Mouse (Mus musculus) limb, embryonic 14.5 days (tissue): ENCODE data around the gene Arhgap31. TPM values are rescaled to one million over a fixed set of nuclear protein-coding genes. Genes with fewer than 3 reads are reported as not detected.

Source experiments
- ATAC-seq: fragments of 200-750 bp; cut with Nextera tagmentation; 2 replicates; pipeline ENCODE4 v1.8.0; 2017; ENCODE audit warnings: low read depth, moderate number of reproducible peaks, moderate TSS enrichment; ENCODE audit not compliant: low FRiP score
- DNase-seq: peaks from one replicate; pipeline ENCODE4 v3.0.0-alpha.2; 2015; ENCODE audit warnings: low spot score
- H3K27ac ChIP-seq: fragments of 300-500 bp; sonication (generic); replicated peaks from 2 replicates; pipeline ENCODE4 v1.5.1; 2014; ENCODE audit warnings: low read depth, mild to moderate bottlenecking, low read length, moderate library complexity, mixed read lengths
- H3K27me3 ChIP-seq: fragments of 300-500 bp; sonication (generic); 2 replicates; pipeline ENCODE4 v1.6.1; 2014; ENCODE audit warnings: low read length, mixed read lengths; ENCODE audit not compliant: control insufficient read depth, insufficient read depth
- H3K36me3 ChIP-seq: fragments of 300-500 bp; sonication (generic); 2 replicates; pipeline ENCODE4 v1.6.1; 2014; ENCODE audit warnings: mild to moderate bottlenecking, low read length, moderate library complexity, mixed read lengths; ENCODE audit not compliant: control insufficient read depth, insufficient read depth
- H3K4me1 ChIP-seq: fragments of 300-500 bp; sonication (generic); 2 replicates; pipeline ENCODE4 v1.6.1; 2014; ENCODE audit warnings: antibody characterized with exemption, low read length, mixed read lengths; ENCODE audit not compliant: control insufficient read depth, insufficient read depth
- H3K4me2 ChIP-seq: fragments of 300-500 bp; sonication (generic); replicated peaks from 2 replicates; pipeline ENCODE4 v1.6.1; 2014; ENCODE audit warnings: low read depth, mild to moderate bottlenecking, low read length, moderate library complexity; ENCODE audit not compliant: severe bottlenecking
- H3K4me3 ChIP-seq: fragments of 300-500 bp; sonication (generic); replicated peaks from 2 replicates; pipeline ENCODE4 v1.5.1; 2014; ENCODE audit warnings: low read length
- H3K9ac ChIP-seq: fragments of 300-500 bp; sonication (generic); 2 replicates; pipeline ENCODE4 v1.6.1; 2014; ENCODE audit warnings: mild to moderate bottlenecking, low read depth, low read length, moderate library complexity; ENCODE audit not compliant: severe bottlenecking
- H3K9me3 ChIP-seq: fragments of 300-500 bp; sonication (generic); 2 replicates; pipeline ENCODE4 v1.6.1; 2016; ENCODE audit warnings: low read length; ENCODE audit not compliant: control insufficient read depth
- POLR2A ChIP-seq: fragments of 200-500 bp; IDR thresholded peaks from 2 replicates; pipeline ENCODE4 v1.8.0; 2012; ENCODE audit warnings: inconsistent platforms, mild to moderate bottlenecking, moderate library complexity, borderline replicate concordance; ENCODE audit not compliant: insufficient read depth, insufficient read length; ENCODE audit errors: extremely low read depth
- WGBS: fragments of 180-500 bp; shearing (Covaris S2); extraction: QIAGEN DNeasy Blood & Tissue Kit; methylation state at CpG from one replicate; pipeline ENCODE4 v1.1.7; 2014; 5-methylcytosine and 5-hydroxymethylcytosine counted together
- polyA plus RNA-seq, 2 experiments: library from polyadenylated mRNA; depleted of rRNA in 1 of 2; stranded (reverse) in 1 of 2; unstranded in 1 of 2; fragments of >200 nt; fragmentation: Nextera tagmentation in 1 of 2; extraction: Ambion mirVana in 1 of 2; gene quantifications; 2 replicates each; pipeline versions ENCODE4 v1.2.1 to v1.2.3; 2012 to 2014

Arhgap31 gene
- polyA plus RNA-seq, 2 experiments: 15.0 to 18.1 TPM

DNA sequence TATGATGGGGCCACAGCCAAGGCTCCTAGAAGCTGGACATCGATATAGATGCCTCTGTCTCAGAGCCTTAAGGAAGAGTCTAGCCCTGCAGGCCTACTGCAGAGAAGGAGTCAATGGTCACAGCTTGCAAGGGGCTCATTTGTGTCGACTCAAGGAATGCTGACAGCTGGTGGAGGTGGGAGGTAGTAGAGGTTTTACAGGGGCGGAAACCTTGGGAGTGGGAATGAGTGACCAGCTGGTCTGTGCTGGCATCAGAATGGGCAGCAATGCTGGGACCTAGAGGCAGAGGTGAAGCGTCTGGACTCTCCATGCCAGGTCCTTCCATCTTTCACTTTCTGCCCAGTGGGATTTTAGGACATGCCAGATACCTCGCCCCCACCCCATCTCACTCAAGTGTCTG, 17.5 kb downstream of the Arhgap31 start:
- no peak for ATAC-seq
- WGBS: 78% methylated on average over 5 of the region's 5 CpGs
- H3K9ac ChIP-seq: no peak overlapping the region

GRCm38 (mm10) chr16:38694906-38695540, 18.1 kb downstream of the Arhgap31 start:
- H3K9ac ChIP-seq: no peak overlapping the region
- H3K27ac ChIP-seq: no peak overlapping the region
- WGBS: 92% methylated on average over 6 of the region's 6 CpGs
- H3K27me3 ChIP-seq: no peaks in the 10 kb centered on the region
- H3K4me1 ChIP-seq: peaks cover 5% of the 10 kb centered on the region
- no peaks in the 10 kb centered on the region for H3K9me3 ChIP-seq
- no peak for ATAC-seq
- H3K4me2 ChIP-seq: no peak overlapping the region
- TF ChIP-seq POLR2A: no peak
- no peaks in the 10 kb centered on the region for H3K36me3 ChIP-seq
- H3K4me3 ChIP-seq: no peak overlapping the region
- no peak for DNase-seq

More for the DNA sequence above, 17.5 kb downstream of the Arhgap31 start:
- no peak for DNase-seq
- TF ChIP-seq POLR2A: no peak
- Histone ChIP-seq H3K4me2 (no peak overlapping the region), H3K36me3 (no peaks in the 10 kb centered on the region), H3K9me3 (no peaks in the 10 kb centered on the region), H3K4me1 (peaks cover 4% of the 10 kb centered on the region), H3K27me3 (no peaks in the 10 kb centered on the region), H3K4me3 (no peak overlapping the region), H3K27ac (no peak overlapping the region)

- Histone ChIP-seq H3K4me2 (no peak overlapping the region), H3K27me3 (no peaks in the 10 kb centered on the region), H3K9me3 (no peaks in the 10 kb centered on the region), H3K4me1 (peaks cover 29% of the 10 kb centered on the region), H3K27ac (no peak overlapping the region), H3K36me3 (no peaks in the 10 kb centered on the region), H3K4me3 (no peak overlapping the region), H3K9ac (no peak overlapping the region)
- 90% methylated on average over 5 of the region's 5 CpGs for WGBS
- no peak for TF ChIP-seq POLR2A
- ATAC-seq: no peak
- no peak for DNase-seq
These were observed 22.6 kb downstream of the Arhgap31 start for GRCm38 (mm10) chr16:38690501-38690900.

GRCm38 (mm10) chr16:38689786-38690185, 23.3 kb downstream of the Arhgap31 start:
- H3K9me3 ChIP-seq: no peaks in the 10 kb centered on the region
- no peak overlapping the region for H3K9ac ChIP-seq
- 72% methylated on average over 10 of the region's 10 CpGs for WGBS
- DNase-seq (peak; percentile 49), ATAC-seq (peak; percentile 23; the same call in 1 of the 2 replicates)
- no peaks in the 10 kb centered on the region for H3K36me3 ChIP-seq
- H3K27me3 ChIP-seq: no peaks in the 10 kb centered on the region
- H3K27ac ChIP-seq: 0 out of 2 replicates have a peak overlapping the region, but pooled peaks have one; percentile 38
- no peak overlapping the region for H3K4me3 ChIP-seq
- H3K4me1 ChIP-seq: peaks cover 29% of the 10 kb centered on the region
- TF ChIP-seq POLR2A: no peak
- H3K4me2 ChIP-seq: no peak overlapping the region

DNA sequence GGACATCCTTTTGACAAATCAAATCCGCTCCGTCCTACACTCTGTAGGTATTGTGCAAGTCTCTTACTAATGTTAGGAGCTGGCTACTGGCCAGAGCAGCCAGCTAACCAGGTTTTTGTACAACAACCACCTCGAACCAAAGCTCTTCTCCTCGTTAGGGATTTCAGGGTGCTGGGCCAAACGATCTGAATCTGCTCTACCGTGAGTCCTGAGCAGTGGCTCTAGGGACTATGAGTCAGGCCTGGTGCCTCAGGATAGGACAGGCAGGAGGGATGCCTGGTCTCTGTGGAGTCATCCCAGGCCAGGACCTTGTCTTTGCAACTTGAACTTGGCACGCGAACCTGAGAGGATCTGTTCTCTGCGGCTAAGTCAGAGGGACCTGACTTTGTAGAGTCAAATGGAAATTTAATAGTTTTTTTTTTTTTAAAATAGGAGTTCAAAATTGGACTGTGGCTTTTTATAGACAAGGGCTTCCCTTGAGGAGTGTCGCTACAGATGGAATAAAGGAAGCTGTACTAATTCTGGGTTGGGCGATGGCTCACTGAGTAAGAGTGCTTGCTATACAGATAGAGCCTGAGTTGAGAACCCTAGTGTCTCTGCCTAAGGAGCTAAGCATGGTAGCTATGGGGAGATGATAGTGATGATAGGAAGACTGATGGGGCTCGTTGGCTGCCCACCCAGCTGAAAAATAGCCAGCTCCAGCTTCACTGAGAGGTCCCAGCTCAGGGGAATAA, 24.4 kb downstream of the Arhgap31 start:
- Histone ChIP-seq H3K36me3 (no peaks in the 10 kb centered on the region), H3K4me3 (no peak overlapping the region), H3K4me2 (no peak overlapping the region; the same call in 1 of the 2 replicates), H3K4me1 (peaks cover 29% of the 10 kb centered on the region), H3K9ac (no peak overlapping the region), H3K9me3 (no peaks in the 10 kb centered on the region), H3K27ac (peak overlapping the region; percentile 73), H3K27me3 (no peaks in the 10 kb centered on the region)
- TF ChIP-seq POLR2A: no peak
- no peak for ATAC-seq
- 59% methylated on average over 12 of the region's 12 CpGs for WGBS
- DNase-seq: no peak
